Mouse (Mus musculus): Measurements from ENCODE around the gene Igf2bp2. TPM values are rescaled to one million over a fixed set of nuclear protein-coding genes. Genes with fewer than 3 reads are reported as not detected.

The Igf2bp2 gene
- total and polyA plus RNA-seq, 2 experiments = 0.37 to 0.81 TPM

DNA sequence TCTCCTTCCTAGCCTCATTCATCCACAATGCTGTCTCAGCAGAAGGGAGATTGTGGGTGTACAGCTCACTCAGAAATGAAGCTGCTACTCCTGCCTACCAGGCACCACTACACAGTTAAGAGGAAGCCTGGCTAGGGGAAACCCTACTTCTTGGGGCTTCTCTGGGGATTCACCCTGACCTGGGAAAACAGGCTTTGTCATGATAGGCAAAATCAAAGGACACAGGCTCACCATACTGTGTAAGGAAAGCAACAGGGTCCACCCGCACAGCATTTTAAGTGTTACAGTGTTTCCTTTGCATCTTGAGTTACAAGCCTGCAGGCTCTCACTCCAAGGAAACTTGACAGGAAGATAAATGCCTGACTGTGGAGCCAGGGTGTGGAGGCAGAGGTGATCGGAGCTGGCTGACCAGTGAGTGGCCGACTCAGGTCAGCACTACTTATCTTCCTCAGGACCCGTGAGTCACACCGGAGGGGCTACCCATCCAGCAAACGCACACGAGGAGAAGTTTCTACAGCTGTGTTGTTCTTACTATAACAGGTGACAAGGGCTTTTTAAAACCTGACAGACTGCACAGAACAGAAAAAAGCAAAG is 38.7 kb downstream of the Igf2bp2 start:
- TF ChIP-seq POLR2A (IDR thresholded peaks at IDR 0.05; ENCODE audit: extremely low read depth, insufficient read depth, low read length) (no peak), CTCF (IDR thresholded peaks at IDR 0.05; ENCODE audit: low read depth, low read length) (no peak)
- no peak for DNase-seq (ENCODE audit: extremely low read depth, low read depth, low spot score)
- WGBS = 79% methylated on average over 7 of the region's 7 CpGs
- no peaks in the 10 kb centered on the region for H3K79me2 ChIP-seq (ENCODE audit: control insufficient read depth, insufficient read depth, low read length)
- no peaks in the 10 kb centered on the region for H3K4me1 ChIP-seq (ENCODE audit: control insufficient read depth, insufficient read depth, low read length)
- no peaks in the 10 kb centered on the region for H3K36me3 ChIP-seq (ENCODE audit: control insufficient read depth, insufficient read depth, low read length)
- no peak overlapping the region for H3K27ac ChIP-seq (replicated peaks; ENCODE audit: insufficient read depth, low read depth, low read length)
- no peak overlapping the region for H3K9ac ChIP-seq (ENCODE audit: low read depth, low read length)
- H3K4me3 ChIP-seq (ENCODE audit: insufficient read depth, low read depth, low read length) = no peak overlapping the region
- no peaks in the 10 kb centered on the region for H3K27me3 ChIP-seq (ENCODE audit: control insufficient read depth, insufficient read depth, low read length)

DNA sequence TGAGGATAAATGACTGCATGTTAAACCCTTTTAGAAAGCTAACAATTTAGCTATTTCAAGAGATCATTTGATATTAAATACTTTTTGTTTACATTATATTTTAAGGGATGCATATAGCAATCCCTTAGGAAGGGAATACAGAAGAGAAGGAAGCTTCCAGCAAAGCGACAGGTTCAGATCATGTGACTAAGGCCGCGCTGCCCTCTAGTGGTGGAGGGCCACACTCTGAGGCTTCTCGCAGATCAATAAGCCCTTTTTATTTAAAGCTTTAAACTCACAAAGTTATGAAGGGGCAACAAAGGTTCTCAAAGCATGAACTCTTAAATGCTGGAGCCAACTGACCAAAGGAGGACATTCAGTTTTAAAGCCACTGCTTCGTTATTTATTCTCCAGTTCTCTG is 39.4 kb downstream of the Igf2bp2 start:
- TF ChIP-seq CTCF (IDR thresholded peaks at IDR 0.05; ENCODE audit: low read depth, low read length) (peak; percentile 91), POLR2A (IDR thresholded peaks at IDR 0.05; ENCODE audit: extremely low read depth, insufficient read depth, low read length) (no peak)
- DNase-seq (ENCODE audit: extremely low read depth, low read depth, low spot score) = peak; percentile 52
- Histone ChIP-seq H3K9ac (ENCODE audit: low read depth, low read length) (no peak overlapping the region), H3K4me1 (ENCODE audit: control insufficient read depth, insufficient read depth, low read length) (no peaks in the 10 kb centered on the region), H3K36me3 (ENCODE audit: control insufficient read depth, insufficient read depth, low read length) (no peaks in the 10 kb centered on the region), H3K4me3 (ENCODE audit: insufficient read depth, low read depth, low read length) (no peak overlapping the region), H3K27me3 (ENCODE audit: control insufficient read depth, insufficient read depth, low read length) (no peaks in the 10 kb centered on the region), H3K79me2 (ENCODE audit: control insufficient read depth, insufficient read depth, low read length) (no peaks in the 10 kb centered on the region), H3K27ac (replicated peaks; ENCODE audit: insufficient read depth, low read depth, low read length) (no peak overlapping the region)
- 18% methylated on average over 5 of the region's 5 CpGs for WGBS

DNA sequence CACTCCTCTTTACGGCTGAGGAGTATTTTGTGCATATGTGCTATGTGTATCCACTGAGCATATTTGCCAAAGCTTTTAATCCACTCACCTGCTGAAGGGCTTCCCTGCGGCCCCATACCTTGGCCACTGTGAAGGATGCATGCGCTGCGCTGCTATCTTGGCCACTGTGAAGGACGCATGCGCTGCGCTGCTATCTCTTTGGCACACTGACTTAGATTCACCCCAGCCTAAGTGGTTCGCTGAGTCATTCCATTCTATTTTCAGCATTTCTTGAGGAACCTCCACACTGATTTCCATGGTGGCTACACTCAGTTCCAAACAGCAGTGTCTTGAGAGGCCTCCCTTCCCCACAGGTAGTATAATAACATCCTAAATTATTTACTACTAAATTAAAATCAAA is 42.0 kb downstream of the Igf2bp2 start:
- 83% methylated on average over 8 of the region's 8 CpGs for WGBS
- peak; percentile 32 for DNase-seq (ENCODE audit: extremely low read depth, low read depth, low spot score)

DNA sequence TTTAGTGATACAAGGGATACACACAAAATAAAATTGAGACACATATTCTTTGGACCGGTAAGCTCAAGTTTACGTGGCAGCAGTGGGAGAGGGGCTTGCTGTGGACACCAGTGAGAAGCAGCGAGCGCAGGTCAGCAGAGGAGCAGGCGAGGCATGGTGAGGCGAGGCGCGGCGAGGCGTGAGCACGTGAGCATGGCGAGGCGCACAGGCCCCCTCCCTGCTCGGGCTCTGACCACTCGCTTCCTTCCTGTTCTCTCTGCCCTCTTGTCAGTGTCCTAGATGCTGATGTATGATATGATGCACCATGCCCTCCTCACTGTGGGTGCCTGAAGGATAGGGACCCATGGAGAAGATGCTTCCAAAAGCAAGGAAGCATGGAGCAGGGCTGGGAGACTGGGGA is 43.6 kb downstream of the Igf2bp2 start:
- no peak for DNase-seq (ENCODE audit: extremely low read depth, low read depth, low spot score)
- Histone ChIP-seq H3K27me3 (ENCODE audit: control insufficient read depth, insufficient read depth, low read length) (no peaks in the 10 kb centered on the region), H3K27ac (replicated peaks; ENCODE audit: insufficient read depth, low read depth, low read length) (no peak overlapping the region), H3K79me2 (ENCODE audit: control insufficient read depth, insufficient read depth, low read length) (no peaks in the 10 kb centered on the region), H3K4me3 (ENCODE audit: insufficient read depth, low read depth, low read length) (no peak overlapping the region), H3K36me3 (ENCODE audit: control insufficient read depth, insufficient read depth, low read length) (no peaks in the 10 kb centered on the region), H3K4me1 (ENCODE audit: control insufficient read depth, insufficient read depth, low read length) (no peaks in the 10 kb centered on the region), H3K9ac (ENCODE audit: low read depth, low read length) (no peak overlapping the region; the same call in 1 of the 2 replicates)
- TF ChIP-seq POLR2A (IDR thresholded peaks at IDR 0.05; ENCODE audit: extremely low read depth, insufficient read depth, low read length) = no peak
- TF ChIP-seq CTCF (IDR thresholded peaks at IDR 0.05; ENCODE audit: low read depth, low read length) = no peak
- 89% methylated on average over 15 of the region's 15 CpGs for WGBS

More for the DNA sequence above, 42.0 kb downstream of the Igf2bp2 start:
- Histone ChIP-seq H3K9ac (ENCODE audit: low read depth, low read length) (no peak overlapping the region), H3K27me3 (ENCODE audit: control insufficient read depth, insufficient read depth, low read length) (no peaks in the 10 kb centered on the region), H3K79me2 (ENCODE audit: control insufficient read depth, insufficient read depth, low read length) (no peaks in the 10 kb centered on the region), H3K36me3 (ENCODE audit: control insufficient read depth, insufficient read depth, low read length) (no peaks in the 10 kb centered on the region), H3K4me1 (ENCODE audit: control insufficient read depth, insufficient read depth, low read length) (no peaks in the 10 kb centered on the region), H3K4me3 (ENCODE audit: insufficient read depth, low read depth, low read length) (no peak overlapping the region), H3K27ac (replicated peaks; ENCODE audit: insufficient read depth, low read depth, low read length) (no peak overlapping the region)
- no peak for TF ChIP-seq CTCF (IDR thresholded peaks at IDR 0.05; ENCODE audit: low read depth, low read length)
- TF ChIP-seq POLR2A (IDR thresholded peaks at IDR 0.05; ENCODE audit: extremely low read depth, insufficient read depth, low read length) = no peak

DNA sequence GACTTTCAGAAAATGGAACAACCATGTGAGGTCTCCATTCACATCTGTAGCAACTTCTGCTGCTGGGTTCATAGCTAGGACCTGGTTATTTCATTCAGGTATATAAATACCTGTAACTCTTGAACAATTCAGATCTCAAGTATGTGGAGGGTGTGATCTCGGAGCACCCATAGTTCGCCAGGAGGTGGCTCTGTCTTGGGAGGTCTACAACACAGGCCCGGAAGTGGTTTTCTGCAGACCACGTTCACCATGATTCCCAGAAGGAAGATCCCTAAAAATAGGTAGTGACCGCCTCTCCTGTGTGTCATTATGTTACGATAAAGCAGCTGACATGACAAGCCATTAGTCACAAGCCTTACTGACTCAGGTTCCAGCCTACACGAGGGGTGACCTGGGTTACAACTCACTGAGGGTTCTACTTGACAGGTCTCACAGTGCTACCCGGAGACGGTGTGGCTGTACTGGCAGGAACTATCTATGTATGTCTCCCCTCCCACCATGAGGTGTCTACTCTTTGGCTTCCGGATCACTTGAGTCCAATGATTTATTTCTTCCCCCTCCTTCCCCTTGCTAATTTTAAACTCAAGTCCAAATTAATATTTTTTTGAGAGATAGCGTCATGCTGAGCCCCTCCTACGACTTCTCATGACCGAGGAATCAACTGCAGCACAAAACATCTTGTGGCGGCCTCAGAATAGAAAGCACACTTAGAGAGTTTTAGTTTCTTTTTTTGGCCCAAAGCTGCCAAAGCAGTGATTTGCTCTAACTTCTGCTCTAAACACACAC is 44.2 kb downstream of the Igf2bp2 start:
- no peak overlapping the region for H3K4me3 ChIP-seq (ENCODE audit: insufficient read depth, low read depth, low read length)
- H3K27ac ChIP-seq (replicated peaks; ENCODE audit: insufficient read depth, low read depth, low read length) = no peak overlapping the region
- 79% methylated on average over 14 of the region's 14 CpGs for WGBS

DNA sequence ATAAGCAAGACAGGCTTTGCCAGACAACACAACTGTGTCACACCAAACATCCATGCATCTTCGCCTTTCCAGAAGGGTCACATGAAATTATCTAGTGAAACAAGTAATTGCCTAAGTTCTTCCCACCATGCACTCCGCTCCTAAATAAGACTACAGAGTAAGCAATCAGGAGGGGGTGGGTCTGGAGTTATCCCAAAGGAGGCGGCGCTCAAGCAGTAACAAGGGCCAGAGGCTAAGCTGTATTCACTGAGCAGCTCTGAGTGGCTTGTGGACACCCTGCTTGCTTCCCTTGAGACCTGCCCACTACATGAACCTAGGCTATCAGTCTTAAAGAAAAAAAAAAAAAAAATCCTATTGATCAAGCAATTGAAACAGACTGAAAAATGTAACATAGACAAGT is 44.9 kb downstream of the Igf2bp2 start:
- Histone ChIP-seq H3K9ac (ENCODE audit: low read depth, low read length) (no peak overlapping the region), H3K27me3 (ENCODE audit: control insufficient read depth, insufficient read depth, low read length) (no peaks in the 10 kb centered on the region), H3K79me2 (ENCODE audit: control insufficient read depth, insufficient read depth, low read length) (no peaks in the 10 kb centered on the region), H3K4me3 (ENCODE audit: insufficient read depth, low read depth, low read length) (no peak overlapping the region), H3K27ac (replicated peaks; ENCODE audit: insufficient read depth, low read depth, low read length) (no peak overlapping the region), H3K36me3 (ENCODE audit: control insufficient read depth, insufficient read depth, low read length) (no peaks in the 10 kb centered on the region), H3K4me1 (ENCODE audit: control insufficient read depth, insufficient read depth, low read length) (no peaks in the 10 kb centered on the region)
- DNase-seq (ENCODE audit: extremely low read depth, low read depth, low spot score) = no peak
- TF ChIP-seq CTCF (IDR thresholded peaks at IDR 0.05; ENCODE audit: low read depth, low read length) (no peak), POLR2A (IDR thresholded peaks at IDR 0.05; ENCODE audit: extremely low read depth, insufficient read depth, low read length) (no peak)
- 93% methylated on average over 4 of the region's 4 CpGs for WGBS

More for the DNA sequence above, 44.2 kb downstream of the Igf2bp2 start:
- TF ChIP-seq POLR2A (IDR thresholded peaks at IDR 0.05; ENCODE audit: extremely low read depth, insufficient read depth, low read length) (no peak), CTCF (IDR thresholded peaks at IDR 0.05; ENCODE audit: low read depth, low read length) (no peak)
- no peaks in the 10 kb centered on the region for H3K27me3 ChIP-seq (ENCODE audit: control insufficient read depth, insufficient read depth, low read length)
- H3K36me3 ChIP-seq (ENCODE audit: control insufficient read depth, insufficient read depth, low read length) = no peaks in the 10 kb centered on the region
- H3K79me2 ChIP-seq (ENCODE audit: control insufficient read depth, insufficient read depth, low read length) = no peaks in the 10 kb centered on the region
- H3K9ac ChIP-seq (ENCODE audit: low read depth, low read length) = no peak overlapping the region
- H3K4me1 ChIP-seq (ENCODE audit: control insufficient read depth, insufficient read depth, low read length) = no peaks in the 10 kb centered on the region
- peak; percentile 29 for DNase-seq (ENCODE audit: extremely low read depth, low read depth, low spot score)
